Mouse (Mus musculus) MEL (cell line): Measurements from ENCODE around the gene Adamts9. TPM values are rescaled to one million over a fixed set of nuclear protein-coding genes. Genes with fewer than 3 reads are reported as not detected.

Source experiments
- DNase-seq: peaks from one replicate; pipeline ENCODE4 v3.0.0; 2011; ENCODE audit warnings: low read depth, low spot score
- H3K27ac ChIP-seq: 2 replicates; pipeline ENCODE4 v1.5.1; 2012; ENCODE audit warnings: low read depth, mild to moderate bottlenecking, control low read depth, low read length, moderate library complexity; ENCODE audit not compliant: control insufficient read depth
- H3K27me3 ChIP-seq, 2 experiments: fragments of 150-350 bp in 1 of 2; sonication (generic) in 1 of 2; 2 replicates each; pipeline ENCODE4 v1.6.1; 2012; ENCODE audit warnings: low read length in 2 of 2, mild to moderate bottlenecking in 2 of 2, improper control_type of control experiment in 1 of 2, moderate library complexity in 1 of 2; ENCODE audit not compliant: insufficient read depth in 2 of 2, control insufficient read depth in 1 of 2
- H3K36me3 ChIP-seq, 2 experiments: 2 replicates each; pipeline ENCODE4 v1.6.1; 2012 to 2014; ENCODE audit warnings: low read length in 2 of 2, improper control_type of control experiment in 1 of 2, inconsistent platforms in 1 of 2, mild to moderate bottlenecking in 1 of 2; ENCODE audit not compliant: insufficient read depth in 2 of 2, control insufficient read depth in 1 of 2
- H3K4me1 ChIP-seq, 2 experiments: fragments of 150-350 bp in 1 of 2; sonication (generic) in 1 of 2; 2 replicates each; pipeline ENCODE4 v1.6.1; 2012; ENCODE audit warnings: low read length in 2 of 2, improper control_type of control experiment in 1 of 2, mild to moderate bottlenecking in 1 of 2; ENCODE audit not compliant: insufficient read depth in 2 of 2, control insufficient read depth in 1 of 2
- H3K4me3 ChIP-seq, 2 experiments: fragments of 150-350 bp in 1 of 2; sonication (generic) in 1 of 2; 2 replicates each; pipeline ENCODE4 v1.5.1; 2012; ENCODE audit warnings: low read depth in 2 of 2, low read length in 2 of 2, mild to moderate bottlenecking in 2 of 2, moderate library complexity in 2 of 2, control low read depth in 1 of 2, improper control_type of control experiment in 1 of 2; ENCODE audit not compliant: control insufficient read depth in 1 of 2, insufficient read depth in 1 of 2
- H3K79me2 ChIP-seq: 2 replicates; pipeline ENCODE4 v1.6.1; 2012; ENCODE audit warnings: mild to moderate bottlenecking, low read length, moderate library complexity; ENCODE audit not compliant: control insufficient read depth, poor library complexity, insufficient read depth
- H3K9ac ChIP-seq: 2 replicates; pipeline ENCODE4 v1.6.1; 2012; ENCODE audit warnings: low read depth, mild to moderate bottlenecking, control low read depth, low read length, moderate library complexity; ENCODE audit not compliant: control insufficient read depth, poor library complexity, severe bottlenecking
- H3K9me3 ChIP-seq: fragments of 150-350 bp; sonication (generic); replicated peaks from 2 replicates; pipeline ENCODE4 v1.6.1; 2012; ENCODE audit warnings: mild to moderate bottlenecking, low read length, improper control_type of control experiment, moderate library complexity; ENCODE audit not compliant: insufficient read depth
- BHLHE40 ChIP-seq: IDR thresholded peaks from 2 replicates; pipeline ENCODE4 v1.6.1; 2012; ENCODE audit warnings: low read depth, mild to moderate bottlenecking, inconsistent platforms, low read length, improper control_type of control experiment, borderline replicate concordance
- CHD1 ChIP-seq: IDR thresholded peaks from 2 replicates; pipeline ENCODE4 v1.6.1; 2012; ENCODE audit warnings: low read depth, mild to moderate bottlenecking, inconsistent platforms, low read length, improper control_type of control experiment
- CTCF ChIP-seq, 3 experiments: IDR thresholded peaks in 2 of 3; conservative IDR thresholded peaks in 1 of 3; 2 replicates each; pipeline ENCODE4 v1.5.1; 2011 to 2012; ENCODE audit warnings: low read length in 3 of 3, low read depth in 2 of 3, mild to moderate bottlenecking in 2 of 3, improper control_type of control experiment in 1 of 3, inconsistent platforms in 1 of 3, mixed read lengths in 1 of 3, moderate library complexity in 1 of 3; ENCODE audit not compliant: control insufficient read depth in 1 of 3, insufficient read depth in 1 of 3, poor library complexity in 1 of 3, severe bottlenecking in 1 of 3
- ELF1 ChIP-seq: IDR thresholded peaks from 2 replicates; pipeline ENCODE4 v1.6.1; 2014; ENCODE audit warnings: low read depth, mild to moderate bottlenecking, inconsistent platforms, low read length, improper control_type of control experiment, moderate library complexity
- EP300 ChIP-seq, 2 experiments: IDR thresholded peaks; 2 replicates each; pipeline ENCODE4 v1.6.1; 2011; ENCODE audit warnings: improper control_type of control experiment in 2 of 2, low read length in 2 of 2, low read depth in 1 of 2, mild to moderate bottlenecking in 1 of 2
- ETS1 ChIP-seq: IDR thresholded peaks from 2 replicates; pipeline ENCODE4 v1.6.1; 2012; ENCODE audit warnings: low read depth, mild to moderate bottlenecking, inconsistent platforms, low read length, improper control_type of control experiment, moderate library complexity
- GATA1 ChIP-seq: IDR thresholded peaks from 2 replicates; pipeline ENCODE4 v1.6.1; 2011; ENCODE audit warnings: low read depth, low read length, improper control_type of control experiment
- JUND ChIP-seq: IDR thresholded peaks from 2 replicates; pipeline ENCODE4 v1.6.1; 2011; ENCODE audit warnings: low read depth, mild to moderate bottlenecking, improper control_type of control experiment, low read length
- MAX ChIP-seq: IDR thresholded peaks from 2 replicates; pipeline ENCODE4 v1.6.1; 2011; ENCODE audit warnings: low read length, improper control_type of control experiment
- MAZ ChIP-seq: IDR thresholded peaks from 2 replicates; pipeline ENCODE4 v1.6.1; 2012; ENCODE audit warnings: low read depth, mild to moderate bottlenecking, inconsistent platforms, low read length, improper control_type of control experiment
- MEF2A ChIP-seq: IDR thresholded peaks from 2 replicates; pipeline ENCODE4 v1.6.1; 2014; ENCODE audit warnings: low read depth, mild to moderate bottlenecking, inconsistent platforms, low read length, improper control_type of control experiment; ENCODE audit not compliant: poor library complexity, insufficient replicate concordance, severe bottlenecking; ENCODE audit errors: extremely low read depth
- MXI1 ChIP-seq: IDR thresholded peaks from 2 replicates; pipeline ENCODE4 v1.6.1; 2011; ENCODE audit warnings: mild to moderate bottlenecking, low read depth, low read length, improper control_type of control experiment
- MYC ChIP-seq: IDR thresholded peaks from 2 replicates; pipeline ENCODE4 v1.6.1; 2011; ENCODE audit warnings: low read depth, mild to moderate bottlenecking, low read length, improper control_type of control experiment, moderate library complexity
- NELFE ChIP-seq: IDR thresholded peaks from 2 replicates; pipeline ENCODE4 v1.6.1; 2011; ENCODE audit warnings: low read depth, low read length, improper control_type of control experiment
- POLR2A ChIP-seq, 2 experiments: IDR thresholded peaks; 2 replicates each; pipeline ENCODE4 v1.6.1; 2011 to 2012; ENCODE audit warnings: low read length in 2 of 2, mild to moderate bottlenecking in 2 of 2, control low read depth in 1 of 2, improper control_type of control experiment in 1 of 2, low read depth in 1 of 2, moderate library complexity in 1 of 2; ENCODE audit not compliant: control insufficient read depth in 1 of 2, insufficient read depth in 1 of 2, poor library complexity in 1 of 2
- POLR2AphosphoS2 ChIP-seq: IDR thresholded peaks from 2 replicates; pipeline ENCODE4 v1.6.1; 2011; ENCODE audit warnings: low read length, improper control_type of control experiment
- RAD21 ChIP-seq: IDR thresholded peaks from 2 replicates; pipeline ENCODE4 v1.6.1; 2011; ENCODE audit warnings: mild to moderate bottlenecking, low read depth, low read length, improper control_type of control experiment
- SIN3A ChIP-seq: IDR thresholded peaks from 2 replicates; pipeline ENCODE4 v1.6.1; 2012; ENCODE audit warnings: low read length, improper control_type of control experiment, inconsistent platforms
- TAL1 ChIP-seq: IDR thresholded peaks from 2 replicates; pipeline ENCODE4 v1.6.1; 2012; ENCODE audit warnings: mild to moderate bottlenecking, inconsistent platforms, low read length, moderate library complexity, mixed read lengths
- TBP ChIP-seq: IDR thresholded peaks from 2 replicates; pipeline ENCODE4 v1.8.0; 2011; ENCODE audit warnings: low read depth, low read length, improper control_type of control experiment
- USF1 ChIP-seq: IDR thresholded peaks from 2 replicates; pipeline ENCODE4 v1.6.1; 2014; ENCODE audit warnings: low read depth, mild to moderate bottlenecking, inconsistent platforms, low read length, improper control_type of control experiment, moderate library complexity
- USF2 ChIP-seq, 2 experiments: IDR thresholded peaks; 2 replicates each; pipeline ENCODE4 v1.6.1; 2011 to 2012; ENCODE audit warnings: improper control_type of control experiment in 2 of 2, low read length in 2 of 2, borderline replicate concordance in 1 of 2, inconsistent platforms in 1 of 2, low read depth in 1 of 2, mild to moderate bottlenecking in 1 of 2; ENCODE audit not compliant: insufficient read depth in 1 of 2
- ZC3H11A ChIP-seq: IDR thresholded peaks from 2 replicates; pipeline ENCODE4 v1.6.1; 2012; ENCODE audit warnings: low read depth, mild to moderate bottlenecking, inconsistent platforms, low read length, improper control_type of control experiment
- ZKSCAN1 ChIP-seq: IDR thresholded peaks from 2 replicates; pipeline ENCODE4 v1.6.1; 2012; ENCODE audit warnings: low read depth, mild to moderate bottlenecking, inconsistent platforms, low read length, improper control_type of control experiment, moderate library complexity
- ZMIZ1 ChIP-seq: IDR thresholded peaks from 2 replicates; pipeline ENCODE4 v1.6.1; 2012; ENCODE audit warnings: low read depth, mild to moderate bottlenecking, inconsistent platforms, low read length, improper control_type of control experiment, moderate library complexity
- polyA plus RNA-seq, 2 experiments: library from polyadenylated mRNA; stranded (reverse) in 1 of 2; unstranded in 1 of 2; fragments of >175 nt in 1 of 2; fragments of >200 nt in 1 of 2; gene quantifications; 2 replicates each; pipeline versions ENCODE4 v1.2.1 to v1.2.4; 2012; ENCODE audit warnings: low replicate concordance in 2 of 2, low read depth in 1 of 2; ENCODE audit not compliant: insufficient read length in 2 of 2, insufficient read depth in 1 of 2, missing spikeins in 1 of 2
- total RNA-seq: library from RNA; depleted of rRNA; stranded (reverse); fragments of 300-350 nt; gene quantifications from 2 replicates; pipeline ENCODE4 v1.2.3, GENCODE M21; 2012

Gene Adamts9
- total and polyA plus RNA-seq, 3 experiments, result not detected

- H3K9ac ChIP-seq, result no peak overlapping the region
- TF ChIP-seq ZKSCAN1, result no peak
- no peak for TF ChIP-seq GATA1
- TF ChIP-seq MYC, result no peak
- TF ChIP-seq CHD1, result no peak
- no peak for TF ChIP-seq USF2 (IDR thresholded peaks at IDR 0.05; ENCODE audit: borderline replicate concordance in 1 of 2, insufficient read depth in 1 of 2, low read depth in 1 of 2, low read length in 2 of 2)
- no peak for TF ChIP-seq CTCF (IDR thresholded peaks at IDR 0.05 in 2 of 3, conservative IDR thresholded peaks at IDR 0.05 in 1 of 3; ENCODE audit: control insufficient read depth in 1 of 3, insufficient read depth in 1 of 3, low read depth in 2 of 3, low read length in 3 of 3, poor library complexity in 1 of 3, severe bottlenecking in 1 of 3)
- no peak for TF ChIP-seq ZC3H11A
- TF ChIP-seq SIN3A, result no peak
- TF ChIP-seq MAX, result no peak
- no peak for TF ChIP-seq BHLHE40
- TF ChIP-seq MEF2A, result no peak
- TF ChIP-seq EP300 (IDR thresholded peaks at IDR 0.05; ENCODE audit: low read depth in 1 of 2, low read length in 2 of 2), result no peak
- no peak for TF ChIP-seq USF1
- TF ChIP-seq TAL1, result no peak
- TF ChIP-seq RAD21, result no peak
- TF ChIP-seq NELFE, result no peak
- TF ChIP-seq ELF1, result no peak
- TF ChIP-seq MAZ, result no peak
- H3K4me3 ChIP-seq, result no peak overlapping the region
- H3K79me2 ChIP-seq, result no peaks in the 10 kb centered on the region
- H3K27ac ChIP-seq, result no peak overlapping the region
- H3K27me3 ChIP-seq, result no peaks in the 10 kb centered on the region
- H3K9me3 ChIP-seq, result no peaks in the 10 kb centered on the region
- no peak for DNase-seq
- no peaks in the 10 kb centered on the region for H3K36me3 ChIP-seq
- no peaks in the 10 kb centered on the region for H3K4me1 ChIP-seq
Observed at GRCm38 (mm10) chr6:92743605-92744004, 199.7 kb downstream of the Adamts9 start.

DNA sequence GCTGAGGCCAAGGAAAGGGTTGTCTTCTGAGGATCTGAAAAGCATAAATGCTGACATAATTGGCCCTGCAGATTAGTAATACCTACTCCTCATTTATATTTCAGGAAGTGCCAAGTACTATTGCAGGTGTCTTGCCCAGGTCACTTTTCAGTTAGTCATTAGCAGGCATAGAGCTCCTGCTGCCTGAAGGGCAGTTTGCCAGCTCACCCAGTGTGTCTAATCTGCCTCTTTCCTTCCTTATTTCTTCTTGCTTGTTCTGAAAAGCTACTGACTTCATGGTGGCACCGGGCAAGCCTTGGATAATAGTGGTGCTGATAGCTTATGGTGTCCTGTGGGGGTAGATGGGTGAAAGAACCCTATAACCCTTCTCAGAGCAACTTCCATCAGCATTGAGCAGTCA is 206.2 kb downstream of the Adamts9 start:
- Histone ChIP-seq H3K4me1 (no peaks in the 10 kb centered on the region), H3K9me3 (no peaks in the 10 kb centered on the region), H3K4me3 (no peak overlapping the region), H3K79me2 (no peaks in the 10 kb centered on the region), H3K36me3 (no peaks in the 10 kb centered on the region), H3K27ac (no peak overlapping the region), H3K27me3 (no peaks in the 10 kb centered on the region), H3K9ac (no peak overlapping the region)
- TF ChIP-seq RAD21 (no peak), TBP (no peak), ZMIZ1 (no peak), NELFE (no peak), POLR2A (IDR thresholded peaks at IDR 0.05; ENCODE audit: control insufficient read depth in 1 of 2, insufficient read depth in 1 of 2, low read depth in 1 of 2, low read length in 2 of 2, poor library complexity in 1 of 2) (no peak), MXI1 (no peak), JUND (no peak), ELF1 (no peak), MAZ (no peak), CHD1 (no peak), ZKSCAN1 (no peak), BHLHE40 (no peak), POLR2AphosphoS2 (no peak), MYC (no peak), GATA1 (no peak), ETS1 (no peak)
- no peak for DNase-seq
